In genomic region chr8:70282603-70283135, GRCm38 (mm10) we compare ENCODE assay signal across 8 mouse cellular contexts. TPM values are rescaled to one million over a fixed set of nuclear protein-coding genes. Genes with fewer than 3 reads are reported as not detected.
A peak's percentile ranks its signal among the peaks of the same experiment; 100 is the strongest.
DNase-seq lines count a peak whose midpoint lies in the region; ATAC-seq and TF ChIP-seq lines count a peak whose summit lies in the region.

Gene Homer3 (plus strand): TSS chr8:70282827.

- peak within 1 kb of the TSS; percentile 69 for H3K27ac ChIP-seq in heart, embryonic 12.5 days (ENCODE audit: poor library complexity, severe bottlenecking)
- peak within 1 kb of the TSS; percentile 86 for H3K27ac ChIP-seq in kidney, postnatal 0 days
- peak within 1 kb of the TSS; percentile 65 for H3K27ac ChIP-seq in liver, embryonic 11.5 days (ENCODE audit: low read depth, low read length)
- peak within 1 kb of the TSS; percentile 69 for H3K27ac ChIP-seq in stomach, embryonic 14.5 days (ENCODE audit: low read length)

- WGBS in heart, embryonic 12.5 days: under 1% methylated on average over 34 of the region's 36 CpGs
- WGBS in kidney, postnatal 0 days: under 1% methylated on average over 36 of the region's 36 CpGs
- WGBS in liver, embryonic 11.5 days: 1% methylated on average over 35 of the region's 36 CpGs
- WGBS in stomach, embryonic 14.5 days: under 1% methylated on average over 35 of the region's 36 CpGs

- peak; percentile 91 to 92 for DNase-seq in B cell, adult 2 months
- peak; percentile 89 for DNase-seq in brain, adult 2 months (ENCODE audit: low read depth, low spot score)
- peak; percentile 96 for DNase-seq in kidney, postnatal 0 days (ENCODE audit: low spot score)
- DNase-seq in liver, embryonic 11.5 days (ENCODE audit: low spot score): peak; percentile 94
- peak; percentile 89 for DNase-seq in naive thymus-derived CD4-positive, alpha-beta T cell, adult 2 months (ENCODE audit: low read depth)

- H3K4me2 ChIP-seq in heart, embryonic 12.5 days: peak within 1 kb of the TSS; percentile 82
- peak within 1 kb of the TSS; percentile 86 for H3K4me2 ChIP-seq in kidney, postnatal 0 days (ENCODE audit: low read length)
- peak within 1 kb of the TSS; percentile 88 for H3K4me2 ChIP-seq in liver, embryonic 11.5 days
- peak within 1 kb of the TSS; percentile 86 for H3K4me2 ChIP-seq in stomach, embryonic 14.5 days (replicated peaks; ENCODE audit: low read depth, low read length)

- peaks cover 2% of the 10 kb centered on the region; the same call in 1 of the 2 replicates for H3K36me3 ChIP-seq in erythroblast, embryonic 14.5 days (ENCODE audit: control insufficient read depth)
- H3K36me3 ChIP-seq in heart, embryonic 12.5 days: peaks cover 31% of the 10 kb centered on the region
- peaks cover 21% of the 10 kb centered on the region for H3K36me3 ChIP-seq in kidney, postnatal 0 days (ENCODE audit: insufficient read depth, low read length)
- H3K36me3 ChIP-seq in liver, embryonic 11.5 days (ENCODE audit: control insufficient read depth, insufficient read depth, low read length): peaks cover 23% of the 10 kb centered on the region
- H3K36me3 ChIP-seq in stomach, embryonic 14.5 days (ENCODE audit: control insufficient read depth, insufficient read depth, low read length): peaks cover 28% of the 10 kb centered on the region

- peak; percentile 84 for ATAC-seq in heart, embryonic 12.5 days (ENCODE audit: insufficient number of reproducible peaks, low FRiP score)
- ATAC-seq in kidney, postnatal 0 days (replicated peaks; ENCODE audit: low FRiP score, low read depth): peak; percentile 89
- peak; percentile 85 for ATAC-seq in liver, embryonic 11.5 days (replicated peaks; ENCODE audit: low FRiP score)
- peak; percentile 90 for ATAC-seq in stomach, embryonic 14.5 days (ENCODE audit: insufficient number of reproducible peaks, insufficient read depth, low FRiP score, low read depth)

- peaks cover 26% of the 10 kb centered on the region for H3K27me3 ChIP-seq in erythroblast, embryonic 14.5 days (ENCODE audit: control insufficient read depth)
- H3K27me3 ChIP-seq in heart, embryonic 12.5 days (replicated peaks): no peaks in the 10 kb centered on the region
- no peaks in the 10 kb centered on the region for H3K27me3 ChIP-seq in kidney, postnatal 0 days (ENCODE audit: insufficient read depth, low read length)
- no peaks in the 10 kb centered on the region for H3K27me3 ChIP-seq in liver, embryonic 11.5 days (replicated peaks; ENCODE audit: control insufficient read depth, insufficient read depth, low read length)
- no peaks in the 10 kb centered on the region for H3K27me3 ChIP-seq in stomach, embryonic 14.5 days (ENCODE audit: control insufficient read depth, insufficient read depth, low read length)

- peak within 1 kb of the TSS; percentile 70 for H3K4me3 ChIP-seq in erythroblast, embryonic 14.5 days (replicated peaks)
- H3K4me3 ChIP-seq in heart, embryonic 12.5 days: peak within 1 kb of the TSS; percentile 78
- H3K4me3 ChIP-seq in kidney, postnatal 0 days (replicated peaks; ENCODE audit: low read depth, low read length): peak within 1 kb of the TSS; percentile 87
- H3K4me3 ChIP-seq in liver, embryonic 11.5 days (ENCODE audit: low read depth, low read length): peak within 1 kb of the TSS; percentile 72
- peak within 1 kb of the TSS; percentile 74 for H3K4me3 ChIP-seq in stomach, embryonic 14.5 days (ENCODE audit: low read depth, low read length)

- H3K9ac ChIP-seq in heart, embryonic 12.5 days: peak within 1 kb of the TSS; percentile 95
- H3K9ac ChIP-seq in kidney, postnatal 0 days (ENCODE audit: low read depth, low read length): peak within 1 kb of the TSS; percentile 91
- H3K9ac ChIP-seq in liver, embryonic 11.5 days (ENCODE audit: low read depth, low read length): peak within 1 kb of the TSS; percentile 86
- peak within 1 kb of the TSS; percentile 91 for H3K9ac ChIP-seq in stomach, embryonic 14.5 days (replicated peaks; ENCODE audit: low read depth, low read length)

- TF ChIP-seq CTCF in kidney, postnatal 0 days (IDR thresholded peaks at IDR 0.05; ENCODE audit: low read depth): peak; percentile 91

- H3K4me1 ChIP-seq in erythroblast, embryonic 14.5 days (ENCODE audit: control insufficient read depth): peaks cover 29% of the 10 kb centered on the region
- H3K4me1 ChIP-seq in heart, embryonic 12.5 days (replicated peaks): peaks cover 36% of the 10 kb centered on the region
- H3K4me1 ChIP-seq in kidney, postnatal 0 days (replicated peaks; ENCODE audit: insufficient read depth, low read length): peaks cover 9% of the 10 kb centered on the region
- H3K4me1 ChIP-seq in liver, embryonic 11.5 days (replicated peaks; ENCODE audit: control insufficient read depth, insufficient read depth, low read length): peaks cover 33% of the 10 kb centered on the region
- peaks cover 13% of the 10 kb centered on the region; the same call in 1 of the 2 replicates for H3K4me1 ChIP-seq in stomach, embryonic 14.5 days (ENCODE audit: control insufficient read depth, insufficient read depth, low read length)

- peaks cover 7% of the 10 kb centered on the region for H3K9me3 ChIP-seq in erythroblast, embryonic 14.5 days (ENCODE audit: control insufficient read depth, low read length)
- no peaks in the 10 kb centered on the region for H3K9me3 ChIP-seq in heart, embryonic 12.5 days (replicated peaks)
- H3K9me3 ChIP-seq in kidney, postnatal 0 days (replicated peaks; ENCODE audit: low read length): no peaks in the 10 kb centered on the region
- no peaks in the 10 kb centered on the region for H3K9me3 ChIP-seq in liver, embryonic 11.5 days (ENCODE audit: control insufficient read depth, low read length)
- no peaks in the 10 kb centered on the region for H3K9me3 ChIP-seq in stomach, embryonic 14.5 days (ENCODE audit: control insufficient read depth, low read depth, low read length)

RNA-seq across cellular contexts. Expression of gene Homer3, which starts in this region (rescaled TPM):
- polyA plus RNA-seq in erythroblast, embryonic 14.5 days (2012): 0.24 and 0.26 TPM in 2 replicates
- polyA plus RNA-seq in heart, embryonic 12.5 days (2016; fragmentation: Nextera tagmentation; extraction: Ambion mirVana): 46.0 and 48.4 TPM in 2 replicates
- polyA plus RNA-seq in kidney, postnatal 0 days (2015; fragmentation: Nextera tagmentation; extraction: Ambion mirVana): 48.9 and 50.0 TPM in 2 replicates
- polyA plus RNA-seq in liver, embryonic 11.5 days (2014; fragmentation: Nextera tagmentation; extraction: Ambion mirVana): 33.9 and 37.9 TPM in 2 replicates
- polyA plus RNA-seq in stomach, embryonic 14.5 days (2014; fragmentation: Nextera tagmentation; extraction: Ambion mirVana): 30.8 and 33.7 TPM in 2 replicates

Comparison
In these comparisons a context has a peak if more than half of its experiments do, and no peak if none do; other contexts are left out.
1. Peak in every context shown above with its lines: DNase-seq, ATAC-seq, H3K4me3 ChIP-seq and H3K27ac ChIP-seq.
2. RNA of gene Homer3 (polyA plus RNA-seq): 48.9 to 50.0 TPM in kidney, postnatal 0 days, 46.0 to 48.4 TPM in heart, embryonic 12.5 days, 33.9 to 37.9 TPM in liver, embryonic 11.5 days and 30.8 to 33.7 TPM in stomach, embryonic 14.5 days; 0.24 to 0.26 TPM in erythroblast, embryonic 14.5 days; every median in the first group is over 10 times any median in the second.